Mouse (Mus musculus) forebrain, embryonic 11.5 days (tissue): ENCODE results near the gene Casp1. TPM values are rescaled to one million over a fixed set of nuclear protein-coding genes. Genes with fewer than 3 reads are reported as not detected.

Experiments used
- ATAC-seq: fragments of 200-750 bp; cut with Nextera tagmentation; replicated peaks from 2 replicates; pipeline ENCODE4 v1.8.0; 2017; ENCODE audit warnings: moderate TSS enrichment; ENCODE audit not compliant: low FRiP score
- DNase-seq: peaks from one replicate; pipeline ENCODE4 v3.0.0-alpha.2; 2017; ENCODE audit warnings: low spot score
- H3K27ac ChIP-seq: fragments of 300-500 bp; sonication (generic); 2 replicates; pipeline ENCODE4 v1.5.1; 2014; ENCODE audit warnings: low read depth, low read length
- H3K27me3 ChIP-seq: fragments of 300-500 bp; sonication (generic); 2 replicates; pipeline ENCODE4 v1.6.1; 2014; ENCODE audit warnings: mild to moderate bottlenecking, low read length, mixed read lengths; ENCODE audit not compliant: control insufficient read depth, insufficient read depth
- H3K36me3 ChIP-seq: fragments of 300-500 bp; sonication (generic); 2 replicates; pipeline ENCODE4 v1.6.1; 2014; ENCODE audit warnings: mild to moderate bottlenecking, low read length, moderate library complexity, mixed read lengths; ENCODE audit not compliant: control insufficient read depth, insufficient read depth
- H3K4me1 ChIP-seq: fragments of 300-500 bp; sonication (generic); replicated peaks from 2 replicates; pipeline ENCODE4 v1.6.1; 2014; ENCODE audit warnings: low read length, mixed read lengths; ENCODE audit not compliant: control insufficient read depth, insufficient read depth
- H3K4me2 ChIP-seq: fragments of 300-500 bp; sonication (generic); 2 replicates; pipeline ENCODE4 v1.6.1; 2014; ENCODE audit warnings: low read depth, mild to moderate bottlenecking, low read length, moderate library complexity, mixed read lengths; ENCODE audit not compliant: severe bottlenecking
- H3K4me3 ChIP-seq: fragments of 300-500 bp; sonication (generic); 2 replicates; pipeline ENCODE4 v1.5.1; 2014; ENCODE audit warnings: low read depth, low read length
- H3K9ac ChIP-seq: fragments of 300-500 bp; sonication (generic); 2 replicates; pipeline ENCODE4 v1.6.1; 2014; ENCODE audit warnings: low read length
- H3K9me3 ChIP-seq: fragments of 300-500 bp; sonication (generic); 2 replicates; pipeline ENCODE4 v1.6.1; 2016; ENCODE audit warnings: low read length, mixed read lengths; ENCODE audit not compliant: control insufficient read depth
- WGBS: fragments of 180-500 bp; shearing (Covaris S2); extraction: QIAGEN DNeasy Blood & Tissue Kit; methylation state at CpG from one replicate; pipeline ENCODE4 v1.1.7; 2014; 5-methylcytosine and 5-hydroxymethylcytosine counted together
- polyA plus RNA-seq: library from polyadenylated mRNA; unstranded; fragments of >200 nt; fragmentation: Nextera tagmentation; extraction: Ambion mirVana; gene quantifications from 2 replicates; pipeline ENCODE4 v1.2.1, GENCODE M21; 2014

The Casp1 gene
- polyA plus RNA-seq, 1 experiment from 2014 or later = 0.61 TPM

DNA sequence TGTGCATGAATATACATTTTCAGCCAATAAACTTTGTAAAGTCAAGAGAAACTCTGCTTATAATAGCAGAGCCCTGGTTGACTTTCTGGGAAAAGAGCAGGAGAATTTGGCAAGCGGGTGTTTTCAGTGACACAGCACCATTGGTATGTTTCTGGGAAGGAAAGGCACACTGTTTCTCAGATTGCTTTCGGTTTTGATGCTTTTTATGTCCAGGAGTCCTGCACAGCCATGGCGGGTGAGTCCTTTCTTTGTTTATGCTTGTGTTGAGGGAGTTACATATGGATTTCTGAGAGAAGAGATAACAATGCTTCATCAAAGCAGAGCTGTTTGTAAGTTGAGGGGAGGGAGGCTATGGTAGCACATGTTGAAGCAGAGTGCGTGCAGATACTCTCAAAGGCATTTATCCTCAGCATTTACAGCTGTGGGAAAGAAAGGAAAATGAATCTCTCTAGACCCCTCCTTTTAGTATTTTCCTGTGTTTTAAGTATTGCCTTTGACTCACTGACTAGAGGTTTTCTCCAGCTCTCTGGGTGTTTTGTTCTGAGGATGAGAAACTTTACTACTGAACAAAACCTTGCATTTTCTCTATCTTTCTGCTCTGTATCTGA, 47.1 kb downstream of the Casp1 start, which contains the start of gene Casp12:
Casp12 (plus strand) TSS at position 140 of the 608 bp plus-strand sequence.
- H3K4me3 ChIP-seq = no peak within 1 kb of the TSS
- ATAC-seq = no peak
- no peaks in the 10 kb centered on the region for H3K36me3 ChIP-seq
- H3K4me2 ChIP-seq = no peak within 1 kb of the TSS
- DNase-seq = no peak
- 84% methylated on average over 4 of the region's 4 CpGs for WGBS
- no peak within 1 kb of the TSS for H3K27ac ChIP-seq
- H3K27me3 ChIP-seq = no peaks in the 10 kb centered on the region
- H3K4me1 ChIP-seq = no peaks in the 10 kb centered on the region
- H3K9ac ChIP-seq = no peak within 1 kb of the TSS
- H3K9me3 ChIP-seq = no peaks in the 10 kb centered on the region

DNA sequence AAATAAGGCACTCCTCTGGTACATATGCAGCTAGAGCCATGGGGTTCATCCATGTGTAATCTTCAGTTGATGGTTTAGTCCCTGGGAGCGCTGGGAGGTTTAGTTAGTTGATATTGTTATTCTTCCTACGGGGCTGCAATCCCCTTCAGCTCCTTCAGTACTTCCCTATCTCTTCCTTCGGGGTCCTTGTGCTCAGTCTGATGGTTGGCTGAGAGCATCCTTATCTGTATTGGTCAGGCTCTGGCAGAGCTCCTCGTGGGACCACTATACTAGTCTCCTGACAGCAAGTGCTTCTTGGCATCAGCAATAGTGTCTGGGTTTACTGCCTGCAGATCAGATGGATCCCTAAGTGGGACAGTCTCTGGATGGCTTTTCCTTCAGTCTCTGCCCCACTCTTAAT, 49.1 kb downstream of the Casp1 start:
- H3K27ac ChIP-seq = no peak overlapping the region
- no peak overlapping the region for H3K4me3 ChIP-seq
- ATAC-seq (no peak), DNase-seq (no peak)
- H3K4me1 ChIP-seq = no peaks in the 10 kb centered on the region
- no peaks in the 10 kb centered on the region for H3K27me3 ChIP-seq
- no peak overlapping the region for H3K4me2 ChIP-seq
- H3K9me3 ChIP-seq = no peaks in the 10 kb centered on the region
- no peak overlapping the region for H3K9ac ChIP-seq
- 87% methylated on average over 4 of the region's 4 CpGs for WGBS
- H3K36me3 ChIP-seq = no peaks in the 10 kb centered on the region

DNA sequence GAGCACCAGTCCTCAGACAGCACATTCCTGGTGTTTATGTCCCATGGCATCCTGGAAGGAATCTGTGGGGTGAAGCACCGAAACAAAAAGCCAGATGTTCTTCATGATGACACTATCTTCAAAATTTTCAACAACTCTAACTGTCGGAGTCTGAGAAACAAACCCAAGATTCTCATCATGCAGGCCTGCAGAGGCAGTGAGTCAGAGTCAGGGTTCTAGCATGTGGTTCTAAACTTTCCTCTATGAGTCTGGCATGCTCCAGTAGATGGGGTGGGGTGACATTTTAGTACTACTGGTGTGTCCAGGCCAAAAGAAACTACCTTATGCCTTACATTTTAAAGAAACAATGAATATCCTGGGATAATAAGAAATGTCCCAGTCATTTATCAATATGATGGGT, 55.4 kb downstream of the Casp1 start:
- no peaks in the 10 kb centered on the region for H3K9me3 ChIP-seq
- DNase-seq (no peak), ATAC-seq (no peak)
- no peak overlapping the region for H3K4me3 ChIP-seq
- H3K9ac ChIP-seq = no peak overlapping the region
- 86% methylated on average over 2 of the region's 2 CpGs for WGBS
- no peak overlapping the region for H3K4me2 ChIP-seq
- H3K36me3 ChIP-seq = no peaks in the 10 kb centered on the region
- H3K4me1 ChIP-seq = no peaks in the 10 kb centered on the region
- no peak overlapping the region for H3K27ac ChIP-seq
- H3K27me3 ChIP-seq = no peaks in the 10 kb centered on the region

DNA sequence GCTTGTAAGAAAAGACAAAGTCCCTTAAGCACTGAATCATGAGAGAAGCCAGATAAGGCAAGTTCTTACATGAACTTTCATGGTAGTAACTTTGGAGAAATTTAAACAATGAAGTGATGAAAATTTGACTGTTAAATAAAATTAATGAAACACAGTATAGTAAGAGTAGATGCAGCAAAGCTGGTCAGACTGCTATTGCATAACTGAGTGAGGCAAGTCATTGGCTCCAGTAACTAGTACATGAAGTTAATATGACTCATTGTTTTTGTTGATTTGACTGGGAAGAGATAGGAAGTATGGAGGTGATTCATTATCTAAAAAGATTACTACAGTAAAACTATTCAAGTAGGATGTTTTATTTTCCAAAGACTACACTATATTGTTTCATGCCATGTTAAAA, 58.5 kb downstream of the Casp1 start:
- Histone ChIP-seq H3K27me3 (no peaks in the 10 kb centered on the region), H3K4me3 (no peak overlapping the region), H3K4me1 (no peaks in the 10 kb centered on the region), H3K9ac (no peak overlapping the region), H3K36me3 (no peaks in the 10 kb centered on the region), H3K4me2 (no peak overlapping the region), H3K9me3 (no peaks in the 10 kb centered on the region), H3K27ac (no peak overlapping the region)
- ATAC-seq (no peak), DNase-seq (no peak)

Other genes with a start within 250 kb of the Casp1 start
- gene Casp4, start 10.3 kb downstream of the Casp1 start, polyA plus RNA-seq = not detected in 2 replicates
- not detected in 2 replicates for gene Casp12, start 46.9 kb downstream of the Casp1 start, polyA plus RNA-seq